Mouse (Mus musculus) small intestine, adult 2 months (tissue): ENCODE data around the gene Inpp5k.

ENCODE experiments used
- CTCF ChIP-seq: fragments of 200-500 bp; IDR thresholded peaks from 2 replicates; pipeline ENCODE4 v1.5.1; 2012; ENCODE audit warnings: low read depth, mild to moderate bottlenecking, control low read depth, inconsistent platforms, low read length, moderate library complexity, mixed read lengths; ENCODE audit not compliant: insufficient replicate concordance, insufficient read length; ENCODE audit errors: extremely low read depth
- POLR2A ChIP-seq: fragments of 200-500 bp; IDR thresholded peaks from 2 replicates; pipeline ENCODE4 v1.6.1; 2012; ENCODE audit warnings: low read depth, mild to moderate bottlenecking, control low read depth, inconsistent platforms, low read length, moderate library complexity

DNA sequence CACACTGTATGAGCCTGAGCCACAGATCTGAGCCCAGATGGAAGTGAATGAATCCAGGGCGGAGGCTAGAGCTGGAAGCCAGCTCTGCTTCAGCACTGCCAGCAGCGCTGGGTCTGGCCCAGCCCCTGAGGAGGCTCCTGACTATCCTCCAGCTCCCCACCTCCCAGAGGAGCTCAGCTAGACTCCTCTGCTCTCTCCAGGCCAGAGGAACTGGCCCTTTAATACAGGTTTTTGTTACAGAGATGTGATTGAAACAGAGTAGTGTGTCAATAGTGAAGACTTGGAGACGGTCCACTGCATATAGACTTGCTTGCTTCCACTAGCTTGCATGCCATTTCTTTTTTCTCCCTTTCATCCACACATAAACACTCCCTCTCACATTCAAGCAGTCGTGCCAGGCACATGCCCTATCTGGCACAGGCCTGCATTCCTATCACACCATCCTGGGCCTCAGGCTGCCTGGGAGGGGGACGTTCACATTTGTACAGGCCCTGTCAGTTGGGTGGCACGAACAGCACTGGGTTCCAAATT, 17.0 kb downstream of the Inpp5k start:
- TF ChIP-seq CTCF (no peak), POLR2A (no peak)
